Mouse (Mus musculus) retina, embryonic 14.5 days (tissue): ENCODE measurements around the gene Tekt5.

Source experiments
- DNase-seq: peaks from one replicate; pipeline ENCODE4 v3.0.0-alpha.2; 2015; ENCODE audit warnings: low spot score

Gene Tekt5

DNA sequence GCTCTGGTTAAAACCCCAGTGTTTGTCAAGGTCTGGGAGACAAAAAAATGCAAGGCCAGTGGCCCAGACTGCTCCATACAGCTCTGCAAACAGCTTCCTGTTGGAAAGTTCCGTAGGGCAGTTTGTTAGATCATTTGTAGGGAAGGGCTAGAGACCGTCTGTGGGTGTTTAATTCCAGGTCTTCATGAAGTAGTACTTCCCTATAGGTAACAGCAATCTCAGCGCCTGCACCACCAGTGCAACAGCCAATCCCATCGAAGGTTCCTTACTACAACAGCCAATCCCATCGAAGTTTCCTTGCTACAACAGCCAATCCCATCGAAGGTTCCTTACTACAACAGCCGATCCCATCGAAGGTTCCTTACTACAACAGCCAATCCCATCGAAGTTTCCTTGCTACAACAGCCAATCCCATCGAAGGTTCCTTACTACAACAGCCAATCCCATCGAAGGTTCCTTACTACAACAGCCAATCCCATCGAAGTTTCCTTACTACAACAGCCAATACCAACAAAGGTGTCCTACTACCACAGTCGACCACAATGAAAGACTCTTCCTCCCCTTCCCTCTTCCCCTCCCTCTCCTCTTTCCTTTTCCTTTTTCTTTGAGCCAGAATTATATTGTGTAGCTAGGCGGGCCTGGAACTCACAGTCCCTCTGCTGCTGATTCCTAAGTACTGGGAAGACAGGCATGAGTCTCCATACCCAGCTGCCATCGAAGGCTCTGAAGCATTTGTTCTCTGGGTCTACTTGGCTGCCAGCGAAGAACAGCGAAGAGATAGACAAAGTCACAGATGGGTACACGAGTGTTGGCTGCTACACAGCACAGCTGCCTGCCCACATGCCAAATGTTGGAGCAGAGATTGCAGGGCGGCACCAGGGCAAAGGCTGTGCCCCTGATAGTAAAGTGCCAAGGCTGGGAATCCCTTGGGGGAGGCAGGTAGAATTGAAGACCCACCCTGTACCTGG lies 58.6 kb downstream of the Tekt5 start:
- no peak for DNase-seq

DNA sequence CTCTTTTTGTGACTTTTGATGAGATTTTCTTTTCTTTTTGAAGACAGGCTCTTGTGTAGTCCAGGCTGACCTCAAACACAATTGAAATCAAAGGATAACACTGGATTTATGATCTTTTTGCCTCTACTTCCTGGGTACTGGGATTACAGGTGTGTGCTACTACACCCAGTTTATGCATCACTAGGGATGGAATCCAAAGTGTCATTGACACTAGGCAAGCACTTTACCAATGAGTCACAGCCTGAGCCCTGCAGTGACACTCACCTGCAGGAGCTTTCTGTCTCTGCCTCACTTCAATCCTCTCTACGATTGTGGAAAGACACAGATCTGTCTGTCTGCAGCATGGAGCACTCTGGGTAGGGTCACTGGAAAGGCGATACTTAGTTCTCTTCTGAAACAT lies 59.3 kb downstream of the Tekt5 start:
- DNase-seq = no peak

DNA sequence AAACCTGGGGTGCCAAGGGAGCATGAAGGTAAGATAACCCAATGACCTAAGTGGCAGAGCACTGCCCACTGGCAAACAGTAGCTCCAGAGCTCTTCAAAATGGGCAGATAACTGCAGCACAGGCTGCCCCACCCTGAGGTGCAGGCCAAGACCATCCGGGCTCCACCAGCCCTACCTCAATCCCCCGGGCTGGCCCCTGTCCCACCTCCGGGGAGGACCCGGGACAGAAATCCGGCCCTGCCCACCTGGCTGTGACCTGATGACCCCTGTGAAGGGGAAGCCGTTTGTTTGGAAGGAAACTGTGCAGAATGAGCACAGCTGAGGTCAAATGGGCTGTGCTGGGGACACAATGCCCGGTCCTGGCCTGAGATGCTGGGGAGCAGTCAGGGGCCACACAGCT lies 62.6 kb downstream of the Tekt5 start:
- no peak for DNase-seq

DNA sequence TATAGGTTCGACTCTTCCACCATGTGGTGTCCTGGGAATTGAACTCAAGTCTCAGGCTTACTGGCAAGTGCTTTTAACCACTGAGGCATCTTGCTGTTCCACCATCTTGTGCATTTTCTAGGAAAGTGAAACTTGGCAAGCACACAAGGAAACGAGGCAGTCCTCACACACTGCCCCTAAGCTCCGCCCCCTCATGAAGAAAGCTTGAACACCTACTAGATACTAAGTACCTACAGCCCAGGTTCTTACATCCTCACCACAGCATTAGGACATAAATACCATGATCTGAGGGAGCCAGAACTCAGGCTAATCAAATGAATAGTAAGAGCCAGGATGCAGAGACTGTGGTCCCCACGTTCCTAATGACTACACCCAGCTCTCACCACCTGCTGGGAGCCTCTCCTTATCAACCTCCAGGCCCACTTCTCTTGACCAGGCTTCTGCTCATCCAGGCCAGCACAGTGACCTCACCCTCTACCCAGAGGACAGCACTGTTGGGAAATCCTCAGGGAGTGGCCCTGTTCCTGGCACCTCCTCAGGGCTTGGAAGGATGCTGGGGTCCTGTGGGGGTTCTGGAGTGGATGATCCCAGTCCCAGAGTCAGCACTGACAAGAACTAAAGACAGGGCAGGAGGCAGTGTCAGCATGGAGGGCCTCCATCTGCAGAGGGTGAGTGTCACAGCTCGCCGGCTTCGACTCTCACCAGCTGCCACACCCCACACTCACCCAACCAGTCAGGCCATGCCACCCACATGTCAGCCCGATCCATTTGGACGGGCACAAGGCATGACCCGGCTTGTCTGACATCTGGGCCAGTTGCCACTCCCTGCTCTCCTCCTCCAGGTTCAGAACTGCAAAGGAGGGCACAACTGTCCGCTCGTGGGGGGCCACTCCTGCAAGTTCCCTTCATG lies 64.4 kb downstream of the Tekt5 start:
- DNase-seq = no peak

DNA sequence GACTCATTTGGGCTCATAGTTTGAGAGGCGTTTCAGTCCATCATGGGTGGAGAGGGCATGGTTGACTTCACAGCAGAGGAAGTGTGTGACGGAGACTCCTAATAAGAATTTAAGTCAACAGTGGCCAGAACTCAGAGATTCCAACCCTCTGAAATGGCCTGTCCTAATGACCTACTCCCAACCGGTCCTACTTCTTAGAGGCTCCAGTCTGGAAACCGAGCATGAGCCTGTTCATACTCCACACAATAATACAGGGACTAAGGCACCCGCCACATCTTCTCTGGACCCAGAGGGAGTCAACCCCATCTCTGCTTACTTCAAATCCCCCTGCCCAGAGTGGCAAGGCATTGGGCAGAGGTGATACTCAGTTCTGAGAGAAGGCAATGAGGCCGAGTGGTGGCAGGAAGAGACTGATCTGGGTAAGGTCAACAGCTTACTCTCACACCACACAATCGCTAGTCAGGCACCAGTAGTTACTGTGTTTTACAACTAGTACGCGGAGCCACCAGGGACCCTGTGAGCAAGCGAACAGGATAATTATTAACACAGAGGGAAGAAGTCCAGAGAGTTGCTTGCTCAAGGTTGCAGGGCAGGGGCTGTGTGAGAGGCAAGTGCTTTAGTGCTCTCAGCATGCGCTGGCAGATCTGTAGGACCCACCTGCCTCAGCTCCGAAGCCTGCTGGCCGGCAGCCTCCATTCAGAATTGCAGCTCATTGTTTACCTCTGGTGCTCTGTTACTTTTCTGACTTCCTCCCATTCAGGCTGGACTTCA lies 67.5 kb downstream of the Tekt5 start:
- no peak for DNase-seq

DNA sequence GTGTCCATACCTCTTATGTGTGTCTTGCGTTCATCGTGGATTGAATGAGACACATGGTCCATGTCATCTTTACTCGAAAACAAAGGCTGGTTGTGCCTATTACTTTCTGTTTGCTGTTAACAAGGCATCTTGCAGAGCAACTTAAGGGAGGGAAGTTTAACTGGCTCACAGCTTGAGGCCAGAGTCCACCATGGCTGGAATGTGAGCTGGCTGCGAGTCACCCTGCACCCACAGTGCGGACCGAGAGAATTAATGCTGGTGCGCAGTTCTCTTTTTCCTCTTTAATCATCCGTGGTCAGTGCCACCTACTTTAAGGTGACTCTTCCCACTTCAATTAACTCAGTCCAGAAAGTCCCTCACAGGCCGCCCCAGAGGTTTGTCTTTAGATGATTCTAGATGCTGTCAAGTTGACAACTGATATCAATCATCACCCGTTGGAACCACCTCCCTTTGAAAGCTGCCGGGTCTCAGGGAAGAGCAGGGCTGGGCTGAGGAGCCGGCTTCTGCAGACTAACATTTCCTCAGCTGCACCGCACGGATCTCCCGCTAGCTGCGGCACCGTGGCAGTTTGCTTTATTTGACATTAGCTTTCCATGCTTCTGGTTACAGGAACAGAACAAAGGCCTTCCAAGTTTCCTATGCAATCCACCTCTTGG lies 75.2 kb downstream of the Tekt5 start:
- DNase-seq = no peak

DNA sequence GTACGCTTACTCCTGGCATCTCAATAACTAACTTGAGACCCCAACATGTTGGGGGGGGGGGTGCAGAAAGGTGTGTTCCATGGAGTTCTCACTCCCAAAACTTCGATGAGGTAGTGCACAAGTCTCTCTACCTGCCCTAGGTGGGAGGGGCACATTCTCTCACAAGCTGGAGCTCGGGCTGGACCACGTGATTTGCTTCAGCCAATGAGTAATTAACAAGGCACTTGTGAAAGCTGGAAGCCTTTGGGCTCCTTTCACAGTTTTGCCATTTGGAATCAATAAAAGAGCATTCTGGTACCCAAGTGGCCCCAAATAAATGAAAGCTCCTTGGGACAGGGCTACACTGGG lies 78.1 kb downstream of the Tekt5 start:
- DNase-seq = no peak

DNA sequence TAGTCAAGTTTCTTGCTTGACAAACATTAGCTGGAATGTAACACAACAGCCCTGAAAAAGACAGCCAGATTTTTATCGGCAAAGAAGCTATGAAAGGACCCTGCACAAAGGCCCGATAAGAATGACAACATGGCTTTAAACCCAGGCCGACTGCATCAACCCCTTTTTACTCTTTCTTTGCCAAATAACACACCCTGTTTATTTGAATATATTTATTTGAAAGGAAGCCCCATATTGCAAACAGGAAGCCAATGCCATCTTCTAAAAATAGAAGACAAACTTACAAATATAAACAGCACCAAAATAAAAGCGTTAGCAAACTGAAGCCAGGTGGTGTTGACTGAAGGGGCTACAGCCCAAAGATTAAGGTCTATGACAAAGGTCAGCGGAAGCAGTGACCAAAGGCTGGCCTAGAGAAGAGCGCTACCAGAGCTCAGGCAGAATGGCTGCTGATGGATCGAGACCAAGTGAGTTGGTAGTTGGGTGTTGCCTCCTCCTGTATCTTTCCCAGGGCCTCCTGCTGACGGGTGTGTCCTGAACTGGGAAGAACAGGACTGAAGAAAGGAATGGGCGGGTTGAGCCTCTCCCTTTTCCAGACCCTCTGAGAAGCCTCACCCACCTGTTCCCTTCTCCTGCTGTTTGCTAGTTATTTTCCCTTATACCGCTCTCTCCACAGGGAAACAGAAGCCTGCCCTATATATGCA lies 78.6 kb downstream of the Tekt5 start:
- no peak for DNase-seq

DNA sequence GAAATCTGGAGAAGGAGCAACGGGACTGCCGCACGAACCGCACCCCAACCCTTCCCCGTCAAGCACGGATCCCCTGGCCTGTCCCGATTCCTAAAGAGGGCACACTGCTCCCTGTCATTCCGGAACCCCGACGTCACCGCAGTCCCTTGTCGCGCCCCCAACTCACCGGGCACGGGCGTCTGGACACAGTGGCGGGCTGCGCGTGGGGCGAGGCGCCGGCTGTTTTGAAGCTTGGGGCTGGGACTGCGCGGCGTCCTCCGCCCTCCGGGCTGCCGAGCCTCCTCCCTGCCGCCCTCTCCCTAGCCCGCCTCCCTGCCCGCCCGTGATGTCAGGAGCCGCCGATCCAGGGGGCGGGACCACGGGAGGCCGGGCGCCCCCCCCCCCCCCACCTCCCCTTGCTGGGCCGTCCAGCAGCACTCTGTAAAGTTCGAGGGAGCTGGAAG lies 81.6 kb downstream of the Tekt5 start, which contains the start of gene Emp2:
TSS of gene Emp2 (minus strand) at position 323 of the 443 bp plus-strand sequence.
- DNase-seq = peak; percentile 60

DNA sequence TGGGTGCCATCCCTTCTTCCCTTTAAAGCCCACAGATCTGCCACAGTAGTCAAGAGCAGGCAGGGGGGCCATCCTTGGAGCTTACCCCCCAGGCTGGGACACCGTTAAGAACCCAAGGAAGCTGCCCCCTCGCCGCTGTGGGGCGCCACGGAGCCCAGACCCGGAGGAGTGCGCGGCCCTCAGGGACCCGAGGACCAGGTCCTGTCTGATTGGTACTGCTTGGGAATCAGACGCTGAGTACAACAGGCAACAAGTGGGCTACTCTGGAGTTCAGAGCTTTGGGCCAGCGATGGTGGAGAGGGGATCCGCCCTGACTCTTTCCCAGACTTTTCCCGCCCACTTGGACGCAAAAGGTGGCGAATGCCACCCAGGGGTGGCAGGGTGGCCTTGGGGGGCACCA lies 82.1 kb downstream of the Tekt5 start:
- DNase-seq = peak; percentile 39

DNA sequence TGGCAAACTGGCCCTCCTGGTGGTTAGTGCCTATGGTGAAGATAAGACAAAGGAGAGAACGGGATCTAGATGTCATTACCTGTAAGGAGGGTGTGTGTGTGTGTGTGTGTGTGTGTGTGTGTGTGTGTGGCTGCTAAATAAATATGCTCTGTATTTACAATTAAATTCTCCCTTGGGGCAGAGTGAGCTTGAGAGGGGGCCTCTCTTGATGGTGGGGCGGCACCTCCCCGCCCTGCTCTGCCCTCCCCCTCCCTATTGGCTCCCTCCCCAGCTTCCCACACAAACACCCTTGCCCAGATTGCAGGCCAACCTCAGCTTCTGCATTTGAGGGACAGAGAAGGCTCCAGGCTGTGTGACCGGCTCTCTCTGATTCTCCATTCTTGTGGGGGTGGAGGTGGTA lies 83.3 kb downstream of the Tekt5 start:
- DNase-seq = no peak

DNA sequence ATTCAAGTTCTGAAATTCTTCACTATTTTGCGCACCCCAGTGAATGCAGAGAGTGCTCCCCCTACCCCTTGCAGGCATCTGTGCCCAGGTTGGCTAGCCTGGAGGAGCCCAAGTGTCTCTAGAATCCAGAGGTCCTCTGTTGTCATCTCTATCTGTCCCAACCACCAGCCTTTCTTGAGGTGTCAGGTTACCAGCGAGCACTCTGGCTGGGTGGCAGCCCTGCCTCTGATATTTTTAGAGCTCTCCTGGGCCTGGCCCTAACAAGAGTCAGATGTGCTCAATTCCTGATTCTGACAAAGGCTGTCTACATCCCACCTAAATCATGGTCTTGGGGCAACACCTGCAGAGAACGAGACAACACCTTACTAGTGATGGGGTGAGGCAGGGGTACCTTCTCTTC lies 84.2 kb downstream of the Tekt5 start:
- no peak for DNase-seq

DNA sequence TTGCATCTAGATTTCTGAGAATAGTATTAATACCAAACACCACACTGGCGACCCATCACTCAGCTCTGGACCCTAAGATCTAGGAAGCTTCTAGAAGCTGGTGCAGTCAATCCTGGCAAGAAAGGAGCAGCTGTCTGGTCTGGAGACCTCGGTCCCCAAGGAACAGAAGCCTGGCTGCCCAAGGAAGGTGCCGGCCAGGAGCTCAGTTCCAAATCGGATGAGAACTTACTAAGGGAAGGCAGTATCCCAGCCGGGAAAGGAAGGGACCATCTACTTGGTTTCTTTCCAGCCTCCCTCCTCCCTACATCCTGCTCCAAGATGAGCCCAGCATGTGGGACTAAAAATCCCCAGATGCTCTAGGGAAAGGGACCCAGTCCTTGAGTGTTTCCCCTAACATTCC lies 84.8 kb downstream of the Tekt5 start:
- DNase-seq = no peak
